Mouse (Mus musculus): ENCODE results near the gene Vmn1r211. TPM values are rescaled to one million over a fixed set of nuclear protein-coding genes. Genes with fewer than 3 reads are reported as not detected.
"Not testable (repeated sequence)": the region's sequence is repeated elsewhere in the genome, so short reads cannot be mapped to it uniquely, and the experiment has no call there.

The Vmn1r211 gene
- polyA plus RNA-seq, 1 experiment = not detected

DNA sequence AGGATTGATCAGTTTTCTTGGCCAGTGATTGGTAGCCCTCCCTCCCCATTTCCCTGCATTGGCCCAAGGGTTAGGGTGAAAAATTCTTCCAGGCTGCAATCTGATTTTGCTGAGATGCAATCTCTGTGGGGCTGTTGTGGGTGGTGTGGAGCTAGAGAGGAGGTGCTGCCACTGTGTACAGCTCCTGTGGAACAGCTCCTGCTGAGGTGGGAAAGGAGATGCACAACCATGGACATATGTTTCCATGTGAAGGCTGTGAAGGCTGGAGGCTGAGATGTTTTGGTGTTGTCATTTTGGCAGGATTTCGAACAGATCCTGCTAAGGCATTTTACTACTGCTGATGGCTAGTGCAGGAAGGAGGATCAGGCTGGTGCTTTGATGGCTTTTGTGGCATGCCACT lies 10.6 kb downstream of the Vmn1r211 start:
- Histone ChIP-seq H3ac (ENCODE audit: control insufficient read depth, insufficient read length) (no peak overlapping the region), H3K4me3 (no peak overlapping the region), H3K36me3 (ENCODE audit: control insufficient read depth, insufficient read depth) (no peaks in the 10 kb centered on the region), H3K27me3 (ENCODE audit: control insufficient read depth, insufficient read depth, insufficient read length) (no peaks in the 10 kb centered on the region), H3K79me2 (ENCODE audit: control insufficient read depth, insufficient read depth) (no peaks in the 10 kb centered on the region), H3K4me2 (ENCODE audit: low read depth) (no peak overlapping the region)
- TF ChIP-seq SRF (IDR thresholded peaks at IDR 0.05; ENCODE audit: control insufficient read depth, insufficient read length, low read depth) (no peak), USF1 (IDR thresholded peaks at IDR 0.05; ENCODE audit: low read depth) (no peak)

DNA sequence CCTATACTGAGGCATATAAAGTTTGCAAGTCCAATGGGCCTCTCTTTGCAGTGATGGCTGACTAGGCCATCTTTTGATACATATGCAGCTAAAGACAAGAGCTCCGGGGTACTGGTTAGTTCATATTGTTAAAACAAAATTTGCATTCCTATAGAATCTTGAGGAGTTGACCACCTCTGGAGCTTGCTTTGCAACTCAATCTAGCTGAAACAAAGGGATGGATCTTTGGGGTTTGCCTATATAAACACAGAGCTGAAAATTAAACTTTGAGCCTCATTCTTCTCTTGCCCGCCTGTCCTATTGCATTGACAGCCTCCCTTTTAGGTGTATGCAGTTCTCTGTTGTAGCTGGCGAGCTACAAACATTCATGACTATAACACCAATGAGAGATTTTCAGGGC lies 13.1 kb downstream of the Vmn1r211 start:
- H3K4me2 ChIP-seq (ENCODE audit: low read depth); H3K27me3 ChIP-seq (ENCODE audit: control insufficient read depth, insufficient read depth, insufficient read length); H3K36me3 ChIP-seq (ENCODE audit: control insufficient read depth, insufficient read depth); H3K4me3 ChIP-seq; H3K79me2 ChIP-seq (ENCODE audit: control insufficient read depth, insufficient read depth); H3ac ChIP-seq (ENCODE audit: control insufficient read depth, insufficient read length): not testable (repeated sequence)

GRCm38 (mm10) chr13:22831248-22831647 lies 26.1 kb downstream of the Vmn1r211 start, which contains the start of gene Vmn1r210:
Gene Vmn1r210 (minus strand): TSS chr13:22831348.
- H3K27me3 ChIP-seq (ENCODE audit: control insufficient read depth, insufficient read depth, insufficient read length) = no peaks in the 10 kb centered on the region
- H3K36me3 ChIP-seq (ENCODE audit: control insufficient read depth, insufficient read depth) = no peaks in the 10 kb centered on the region
- no peaks in the 10 kb centered on the region for H3K79me2 ChIP-seq (ENCODE audit: control insufficient read depth, insufficient read depth)
- H3K4me3 ChIP-seq = no peak within 1 kb of the TSS
- H3ac ChIP-seq (ENCODE audit: control insufficient read depth, insufficient read length) = no peak within 1 kb of the TSS
- H3K4me2 ChIP-seq (ENCODE audit: low read depth) = peak within 1 kb of the TSS; percentile 51
- TF ChIP-seq USF1 (IDR thresholded peaks at IDR 0.05; ENCODE audit: low read depth) = no peak

GRCm38 (mm10) chr13:22829395-22829794 lies 28.0 kb downstream of the Vmn1r211 start:
- H3K4me3 ChIP-seq; H3K27me3 ChIP-seq (ENCODE audit: control insufficient read depth, insufficient read depth, insufficient read length); H3K4me2 ChIP-seq (ENCODE audit: low read depth); H3K36me3 ChIP-seq (ENCODE audit: control insufficient read depth, insufficient read depth); H3ac ChIP-seq (ENCODE audit: control insufficient read depth, insufficient read length); H3K79me2 ChIP-seq (ENCODE audit: control insufficient read depth, insufficient read depth): not testable (repeated sequence)

GRCm38 (mm10) chr13:22821601-22822000 lies 35.8 kb downstream of the Vmn1r211 start:
- not testable (repeated sequence) for H3K27me3 ChIP-seq (ENCODE audit: control insufficient read depth, insufficient read depth, insufficient read length)

DNA sequence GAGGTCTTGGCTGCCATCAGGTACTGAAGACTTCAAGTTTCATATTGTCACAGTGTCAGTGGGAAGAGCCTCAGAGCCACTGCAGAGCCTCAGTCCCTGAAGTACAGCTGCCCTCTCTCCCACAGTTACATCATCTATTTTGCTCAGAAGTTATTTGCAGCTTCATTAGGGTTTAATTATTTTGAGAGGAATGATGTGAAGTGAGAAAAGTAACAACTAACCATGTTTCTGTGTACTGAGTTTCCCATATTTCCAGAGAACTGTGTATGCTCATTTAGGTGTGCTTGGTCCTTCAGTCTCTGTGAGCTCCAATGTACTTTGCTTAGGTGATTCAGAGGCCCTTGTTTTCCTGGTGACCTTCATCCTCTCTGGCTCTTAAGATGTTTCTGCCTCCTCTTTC lies 47.8 kb downstream of the Vmn1r211 start, which contains the start of gene Vmn1r209:
Gene Vmn1r209 (minus strand): TSS at position 101 of the 400 bp plus-strand sequence.
- H3ac ChIP-seq (ENCODE audit: control insufficient read depth, insufficient read length); H3K4me3 ChIP-seq; H3K4me2 ChIP-seq (ENCODE audit: low read depth); H3K36me3 ChIP-seq (ENCODE audit: control insufficient read depth, insufficient read depth); H3K79me2 ChIP-seq (ENCODE audit: control insufficient read depth, insufficient read depth); H3K27me3 ChIP-seq (ENCODE audit: control insufficient read depth, insufficient read depth, insufficient read length): not testable (repeated sequence)

More at GRCm38 (mm10) chr13:22821601-22822000, 35.8 kb downstream of the Vmn1r211 start:
- H3K36me3 ChIP-seq (ENCODE audit: control insufficient read depth, insufficient read depth); H3K4me3 ChIP-seq; H3K79me2 ChIP-seq (ENCODE audit: control insufficient read depth, insufficient read depth); H3ac ChIP-seq (ENCODE audit: control insufficient read depth, insufficient read length); H3K4me2 ChIP-seq (ENCODE audit: low read depth): not testable (repeated sequence)

Other genes with a start within 250 kb of the Vmn1r211 start
- not detected for gene Vmn1r206, start 233.3 kb downstream of the Vmn1r211 start, polyA plus RNA-seq (2012; fragmentation: generic; extraction: Trizol)
- gene Vmn1r207-ps, start 127.9 kb downstream of the Vmn1r211 start, polyA plus RNA-seq (2012; fragmentation: generic; extraction: Trizol) = not detected
- not detected for gene Vmn1r208, start 80.2 kb downstream of the Vmn1r211 start, polyA plus RNA-seq (2012; fragmentation: generic; extraction: Trizol)
- gene Vmn1r209, start 47.9 kb downstream of the Vmn1r211 start, polyA plus RNA-seq (2012; fragmentation: generic; extraction: Trizol) = not detected
- not detected for gene Vmn1r210, start 26.2 kb downstream of the Vmn1r211 start, polyA plus RNA-seq (2012; fragmentation: generic; extraction: Trizol)
- gene Vmn1r212, start 26.6 kb upstream of the Vmn1r211 start, polyA plus RNA-seq (2012; fragmentation: generic; extraction: Trizol) = not detected
- gene Vmn1r213, start 150.1 kb upstream of the Vmn1r211 start, polyA plus RNA-seq (2012; fragmentation: generic; extraction: Trizol) = not detected
- not detected for gene Vmn1r214, start 172.9 kb upstream of the Vmn1r211 start, polyA plus RNA-seq (2012; fragmentation: generic; extraction: Trizol)
- not detected for gene Vmn1r215, start 210.5 kb upstream of the Vmn1r211 start, polyA plus RNA-seq (2012; fragmentation: generic; extraction: Trizol)

Measured in myocyte (in vitro differentiated cells).